Mouse (Mus musculus) mouse embryonic stem cell (cell line): ENCODE data around the gene Ablim1.

Experiments used
- in situ Hi-C, 2 experiments: fragments of 300-500 bp; cut with MboI; formaldehyde crosslinking; loops; 1 replicate in 1 of 2; 3 replicates in 1 of 2; pipeline ENCODE4 v1.14.3; 2019 to 2020; ENCODE audit warnings: low sequenced_read_pairs in 2 of 2, low pct_unique_long_range_greater_than_20kb in 1 of 2, mixed read lengths in 1 of 2; ENCODE audit not compliant: unreplicated experiment in 1 of 2

The Ablim1 gene

GRCm38 (mm10) chr19:57091278-57091677, 223.4 kb downstream of the Ablim1 start:
- in situ Hi-C loops, result no loop called here

- in situ Hi-C loops, result no loop called here
Measured at GRCm38 (mm10) chr19:57088804-57089369, 225.8 kb downstream of the Ablim1 start.

- in situ Hi-C loops, result no loop called here
Measured at GRCm38 (mm10) chr19:57084520-57085166, 230.1 kb downstream of the Ablim1 start.

GRCm38 (mm10) chr19:57083887-57084286, 230.8 kb downstream of the Ablim1 start:
- in situ Hi-C loops, result no loop called here

- in situ Hi-C loops, result no loop called here
Measured at GRCm38 (mm10) chr19:57083183-57083555, 231.6 kb downstream of the Ablim1 start.

GRCm38 (mm10) chr19:57082454-57083182, 232.1 kb downstream of the Ablim1 start:
- in situ Hi-C loops, result no loop called here

- in situ Hi-C loops, result no loop called here
Measured at GRCm38 (mm10) chr19:57081536-57081935, 233.2 kb downstream of the Ablim1 start.

GRCm38 (mm10) chr19:57079606-57079981, 235.1 kb downstream of the Ablim1 start:
- in situ Hi-C loops, result no loop called here

GRCm38 (mm10) chr19:57078867-57079605, 235.7 kb downstream of the Ablim1 start:
- in situ Hi-C loops, result no loop called here

- in situ Hi-C loops, result no loop called here
Measured at GRCm38 (mm10) chr19:57077826-57078699, 236.7 kb downstream of the Ablim1 start.

GRCm38 (mm10) chr19:57073450-57073849, 241.3 kb downstream of the Ablim1 start:
- in situ Hi-C loops, result no loop called here

- in situ Hi-C loops, result no loop called here
Measured at GRCm38 (mm10) chr19:57072756-57073155, 242.0 kb downstream of the Ablim1 start.

GRCm38 (mm10) chr19:57067108-57067613, 247.6 kb downstream of the Ablim1 start:
- in situ Hi-C loops, result loop anchor here in 1 of 2 experiments (10.0 kb wide), 1 partner anchor 88 kb away; no protein-coding TSS in a partner anchor

GRCm38 (mm10) chr19:57066313-57066712, 248.4 kb downstream of the Ablim1 start:
- in situ Hi-C loops, result loop anchor here in 1 of 2 experiments (10.0 kb wide), 1 partner anchor 88 kb away; no protein-coding TSS in a partner anchor

GRCm38 (mm10) chr19:57062746-57063145, 252.0 kb downstream of the Ablim1 start:
- in situ Hi-C loops, result loop anchor here (5.0 to 10.0 kb wide), 2 partner anchors 75 to 92 kb away; no protein-coding TSS in a partner anchor

- in situ Hi-C loops, result no loop called here
Measured at GRCm38 (mm10) chr19:57059018-57059580, 255.6 kb downstream of the Ablim1 start.

- in situ Hi-C loops, result no loop called here
Measured at GRCm38 (mm10) chr19:57057568-57057967, 257.2 kb downstream of the Ablim1 start.
